Mouse (Mus musculus) testis, adult 2 months (tissue): ENCODE measurements at regions not wholly inside any gene's neighbourhood (a gene's known extent, or its start where the extent isn't known, plus 50 kb on each side); places are given as distances from the start of the nearest gene placed in this dataset.

Experiments
- H3K27ac ChIP-seq: fragments of 200-500 bp; 2 replicates; pipeline ENCODE4 v1.5.1; 2012; ENCODE audit warnings: low read depth, low read length; ENCODE audit not compliant: control insufficient read depth, insufficient read depth
- H3K27me3 ChIP-seq: fragments of 200-500 bp; 2 replicates; pipeline ENCODE4 v1.6.1; 2012; ENCODE audit warnings: mild to moderate bottlenecking, low read length, moderate library complexity; ENCODE audit not compliant: control insufficient read depth, insufficient read depth
- H3K36me3 ChIP-seq: fragments of 200-500 bp; 2 replicates; pipeline ENCODE4 v1.6.1; 2012; ENCODE audit warnings: mild to moderate bottlenecking, low read length; ENCODE audit not compliant: control insufficient read depth, insufficient read depth
- H3K4me1 ChIP-seq: fragments of 200-500 bp; 2 replicates; pipeline ENCODE4 v1.6.1; 2012; ENCODE audit warnings: low read length; ENCODE audit not compliant: control insufficient read depth, insufficient read depth
- H3K4me3 ChIP-seq: fragments of 200-500 bp; 2 replicates; pipeline ENCODE4 v1.5.1; 2012; ENCODE audit warnings: low read depth, mild to moderate bottlenecking, low read length, moderate library complexity, mixed read lengths; ENCODE audit not compliant: control insufficient read depth
- CTCF ChIP-seq: fragments of 200-500 bp; IDR thresholded peaks from 2 replicates; pipeline ENCODE4 v1.5.1; 2012; ENCODE audit warnings: low read depth, mild to moderate bottlenecking, inconsistent platforms, low read length, moderate library complexity; ENCODE audit not compliant: control insufficient read depth, insufficient read depth, insufficient replicate concordance
- POLR2A ChIP-seq: fragments of 200-500 bp; IDR thresholded peaks from 2 replicates; pipeline ENCODE4 v1.6.1; 2012; ENCODE audit warnings: low read depth, mild to moderate bottlenecking, inconsistent platforms, low read length, moderate library complexity; ENCODE audit not compliant: control insufficient read depth

- H3K36me3 ChIP-seq = no peaks in the 10 kb centered on the region
- no peak for TF ChIP-seq POLR2A
- no peak for TF ChIP-seq CTCF
- no peak overlapping the region for H3K4me3 ChIP-seq
- no peaks in the 10 kb centered on the region for H3K27me3 ChIP-seq
- no peaks in the 10 kb centered on the region for H3K4me1 ChIP-seq
- no peak overlapping the region for H3K27ac ChIP-seq
Observed at GRCm38 (mm10) chr15:68624831-68625230, 2124.1 kb upstream of the Lrrc6 start.

DNA sequence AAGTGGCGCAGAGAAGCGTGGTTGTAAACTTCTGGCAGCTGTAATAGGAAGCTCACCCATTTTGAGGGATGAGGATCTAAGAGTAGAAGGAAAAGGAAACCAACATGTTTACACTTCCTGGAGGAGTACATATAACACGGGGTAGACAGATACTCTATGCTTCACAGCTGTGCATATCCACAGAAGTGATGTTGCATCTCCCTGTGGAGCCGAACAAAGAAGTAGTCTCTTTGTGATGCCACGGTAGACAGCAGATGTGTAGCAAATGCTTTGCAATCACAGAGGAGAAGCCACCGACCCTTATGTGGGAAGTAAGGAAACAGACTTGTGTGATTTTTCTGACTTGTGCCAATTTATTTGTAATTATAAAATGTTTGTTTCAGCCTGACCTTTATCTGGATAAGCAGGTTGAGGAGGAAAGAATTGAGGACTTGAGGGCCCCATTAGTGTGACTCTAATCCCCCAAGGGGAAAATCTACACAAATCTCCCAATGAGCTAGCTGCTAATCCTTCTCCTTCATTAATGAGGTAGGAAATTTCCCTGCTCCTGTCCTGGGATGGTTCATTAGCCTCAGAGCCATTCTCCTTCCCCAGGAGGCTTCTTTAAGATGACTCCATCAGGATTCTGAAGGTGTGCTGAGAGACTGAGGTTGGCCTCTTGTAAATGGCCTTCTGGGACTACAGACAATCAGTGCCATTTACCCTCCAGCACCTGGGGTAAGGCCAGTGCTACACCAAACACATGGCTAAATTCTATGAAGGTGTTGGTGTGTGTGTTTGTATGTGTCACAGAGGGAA lies 2119.9 kb upstream of the Lrrc6 start:
- Histone ChIP-seq H3K36me3 (no peaks in the 10 kb centered on the region), H3K27ac (no peak overlapping the region), H3K4me1 (no peaks in the 10 kb centered on the region), H3K4me3 (no peak overlapping the region), H3K27me3 (no peaks in the 10 kb centered on the region)
- no peak for TF ChIP-seq CTCF
- TF ChIP-seq POLR2A = no peak

DNA sequence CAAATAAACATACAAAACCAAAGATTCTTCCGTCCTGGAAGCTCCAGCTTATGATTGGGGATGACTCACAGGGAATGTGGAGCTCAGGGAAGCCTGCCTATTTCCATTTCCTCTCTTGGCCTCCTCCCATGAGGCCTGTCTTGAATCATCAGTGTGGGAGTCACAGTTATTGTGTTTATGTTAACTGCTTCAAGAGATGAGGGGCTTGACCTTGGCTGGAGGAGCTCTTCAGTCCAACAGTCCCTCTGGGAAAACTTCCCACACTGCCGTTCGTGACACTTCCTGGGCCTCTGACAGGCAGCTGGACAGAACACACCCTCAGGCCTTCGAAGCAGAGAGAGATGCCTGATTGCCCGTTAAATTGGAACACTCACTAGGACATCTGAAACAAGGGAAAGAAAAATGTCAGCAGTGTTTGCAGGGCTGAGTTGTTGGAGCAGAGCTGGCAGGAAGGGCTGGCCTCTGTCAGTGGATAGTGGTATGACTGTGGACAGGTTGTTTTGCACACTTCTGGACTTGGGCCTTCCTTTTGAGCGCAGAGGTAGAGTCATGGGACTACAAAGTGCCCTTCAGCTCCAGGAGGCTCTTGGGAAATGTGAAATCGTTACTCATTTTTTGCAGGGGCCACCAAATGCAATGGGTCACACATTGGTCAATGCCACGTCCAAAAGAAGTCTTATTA lies 2105.5 kb upstream of the Lrrc6 start:
- no peak overlapping the region for H3K27ac ChIP-seq
- no peaks in the 10 kb centered on the region for H3K27me3 ChIP-seq
- H3K4me1 ChIP-seq = no peaks in the 10 kb centered on the region
- no peaks in the 10 kb centered on the region for H3K36me3 ChIP-seq
- H3K4me3 ChIP-seq = no peak overlapping the region
- TF ChIP-seq CTCF (no peak), POLR2A (no peak)

- Histone ChIP-seq H3K4me3 (no peak overlapping the region), H3K36me3 (no peaks in the 10 kb centered on the region), H3K4me1 (no peaks in the 10 kb centered on the region), H3K27ac (no peak overlapping the region), H3K27me3 (no peaks in the 10 kb centered on the region)
- TF ChIP-seq POLR2A = no peak
- no peak for TF ChIP-seq CTCF
Observed at GRCm38 (mm10) chr15:68605478-68605877, 2104.8 kb upstream of the Lrrc6 start.

- Histone ChIP-seq H3K4me1 (no peaks in the 10 kb centered on the region), H3K36me3 (no peaks in the 10 kb centered on the region), H3K4me3 (no peak overlapping the region), H3K27me3 (no peaks in the 10 kb centered on the region), H3K27ac (no peak overlapping the region)
- TF ChIP-seq POLR2A (no peak), CTCF (no peak)
Observed at GRCm38 (mm10) chr15:68582177-68582576, 2081.5 kb upstream of the Lrrc6 start.

DNA sequence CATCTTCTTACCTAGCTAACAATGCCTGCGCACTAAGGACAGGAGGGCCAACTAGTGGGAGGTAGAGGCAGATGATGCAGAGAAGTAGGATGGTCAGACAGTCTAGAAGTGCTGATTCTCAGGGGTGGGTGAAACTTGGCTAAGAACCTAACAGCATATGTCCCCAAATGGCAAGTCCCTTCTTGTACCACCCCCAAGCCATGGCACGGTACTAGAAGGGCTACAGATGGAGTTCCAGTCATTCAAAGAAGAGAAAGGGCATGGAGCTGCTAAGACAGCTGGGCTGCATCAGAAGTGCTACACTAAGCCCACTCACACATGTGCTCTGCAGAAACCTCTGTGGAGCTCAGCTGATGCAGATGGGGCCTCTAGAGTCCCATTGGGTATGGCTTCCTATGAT lies 2078.8 kb upstream of the Lrrc6 start:
- no peaks in the 10 kb centered on the region for H3K27me3 ChIP-seq
- no peak overlapping the region for H3K27ac ChIP-seq
- no peak overlapping the region for H3K4me3 ChIP-seq
- no peak for TF ChIP-seq CTCF
- no peak for TF ChIP-seq POLR2A
- no peaks in the 10 kb centered on the region for H3K4me1 ChIP-seq
- no peaks in the 10 kb centered on the region for H3K36me3 ChIP-seq

GRCm38 (mm10) chr15:68560654-68561053 lies 2059.9 kb upstream of the Lrrc6 start:
- H3K36me3 ChIP-seq = no peaks in the 10 kb centered on the region
- no peaks in the 10 kb centered on the region for H3K4me1 ChIP-seq
- no peak overlapping the region for H3K4me3 ChIP-seq
- TF ChIP-seq CTCF (no peak), POLR2A (no peak)
- H3K27ac ChIP-seq = no peak overlapping the region
- no peaks in the 10 kb centered on the region for H3K27me3 ChIP-seq
